Mouse (Mus musculus) embryonic facial prominence, embryonic 11.5 days (tissue): ENCODE measurements around the gene Cyb561a3. TPM values are rescaled to one million over a fixed set of nuclear protein-coding genes. Genes with fewer than 3 reads are reported as not detected.

Experiments used
- ATAC-seq: fragments of 200-750 bp; cut with Nextera tagmentation; replicated peaks from 2 replicates; pipeline ENCODE4 v1.8.0; 2017; ENCODE audit warnings: low read depth; ENCODE audit not compliant: insufficient number of reproducible peaks, low FRiP score, low TSS enrichment
- DNase-seq: peaks from one replicate; pipeline ENCODE4 v3.0.0-alpha.2; 2015; ENCODE audit warnings: low spot score
- H3K27ac ChIP-seq: fragments of 300-500 bp; sonication (generic); replicated peaks from 2 replicates; pipeline ENCODE4 v1.5.1; 2014; ENCODE audit warnings: mild to moderate bottlenecking, low read depth, low read length, control low read depth
- H3K27me3 ChIP-seq: fragments of 300-500 bp; sonication (generic); 2 replicates; pipeline ENCODE4 v1.6.1; 2014; ENCODE audit warnings: mild to moderate bottlenecking, low read length, moderate library complexity, mixed read lengths; ENCODE audit not compliant: control insufficient read depth, insufficient read depth
- H3K36me3 ChIP-seq: fragments of 300-500 bp; sonication (generic); replicated peaks from 2 replicates; pipeline ENCODE4 v1.6.1; 2014; ENCODE audit warnings: low read depth, mild to moderate bottlenecking, low read length, moderate library complexity, mixed read lengths; ENCODE audit not compliant: control insufficient read depth, insufficient read depth
- H3K4me1 ChIP-seq: fragments of 300-500 bp; sonication (generic); 2 replicates; pipeline ENCODE4 v1.6.1; 2014; ENCODE audit warnings: low read length, mixed read lengths; ENCODE audit not compliant: control insufficient read depth, insufficient read depth
- H3K4me2 ChIP-seq: fragments of 300-500 bp; sonication (generic); 2 replicates; pipeline ENCODE4 v1.6.1; 2014; ENCODE audit warnings: low read depth, mild to moderate bottlenecking, control low read depth, low read length, moderate library complexity
- H3K4me3 ChIP-seq: fragments of 300-500 bp; sonication (generic); 2 replicates; pipeline ENCODE4 v1.5.1; 2014; ENCODE audit warnings: low read depth, low read length, control low read depth
- H3K9ac ChIP-seq: fragments of 300-500 bp; sonication (generic); replicated peaks from 2 replicates; pipeline ENCODE4 v1.6.1; 2014; ENCODE audit warnings: mild to moderate bottlenecking, control low read depth, low read length
- H3K9me3 ChIP-seq: fragments of 300-500 bp; sonication (generic); replicated peaks from 2 replicates; pipeline ENCODE4 v1.6.1; 2016; ENCODE audit warnings: mild to moderate bottlenecking, low read length, inconsistent platforms, mixed read lengths; ENCODE audit not compliant: control insufficient read depth
- WGBS: fragments of 180-500 bp; shearing (Covaris S2); extraction: QIAGEN DNeasy Blood & Tissue Kit; methylation state at CpG from one replicate; pipeline ENCODE4 v1.1.7; 2014; 5-methylcytosine and 5-hydroxymethylcytosine counted together
- polyA plus RNA-seq: library from polyadenylated mRNA; unstranded; fragments of >200 nt; fragmentation: Nextera tagmentation; extraction: Ambion mirVana; gene quantifications from 2 replicates; pipeline ENCODE4 v1.2.1, GENCODE M21; 2014

Cyb561a3 gene
- polyA plus RNA-seq, 1 experiment from 2014 or later, result 13.7 TPM

GRCm38 (mm10) chr19:10598188-10598587, 21.2 kb downstream of the Cyb561a3 start:
- WGBS, result 39% methylated on average over 3 of the region's 3 CpGs
- ATAC-seq (no peak), DNase-seq (no peak)
- Histone ChIP-seq H3K27me3 (no peaks in the 10 kb centered on the region), H3K36me3 (peaks cover 2% of the 10 kb centered on the region; the same call in 1 of the 2 replicates), H3K4me2 (no peak overlapping the region), H3K27ac (no peak overlapping the region), H3K4me1 (no peaks in the 10 kb centered on the region), H3K9me3 (no peaks in the 10 kb centered on the region), H3K4me3 (no peak overlapping the region), H3K9ac (no peak overlapping the region)

- no peak overlapping the region for H3K4me2 ChIP-seq
- H3K4me3 ChIP-seq, result no peak overlapping the region
- no peaks in the 10 kb centered on the region for H3K9me3 ChIP-seq
- no peak for ATAC-seq
- WGBS, result 91% methylated on average over 2 of the region's 2 CpGs
- H3K36me3 ChIP-seq, result no peaks in the 10 kb centered on the region
- no peaks in the 10 kb centered on the region for H3K27me3 ChIP-seq
- no peak overlapping the region for H3K27ac ChIP-seq
- H3K9ac ChIP-seq, result no peak overlapping the region
- DNase-seq, result no peak
- H3K4me1 ChIP-seq, result no peaks in the 10 kb centered on the region
Observed at GRCm38 (mm10) chr19:10599648-10600047, 22.7 kb downstream of the Cyb561a3 start.

DNA sequence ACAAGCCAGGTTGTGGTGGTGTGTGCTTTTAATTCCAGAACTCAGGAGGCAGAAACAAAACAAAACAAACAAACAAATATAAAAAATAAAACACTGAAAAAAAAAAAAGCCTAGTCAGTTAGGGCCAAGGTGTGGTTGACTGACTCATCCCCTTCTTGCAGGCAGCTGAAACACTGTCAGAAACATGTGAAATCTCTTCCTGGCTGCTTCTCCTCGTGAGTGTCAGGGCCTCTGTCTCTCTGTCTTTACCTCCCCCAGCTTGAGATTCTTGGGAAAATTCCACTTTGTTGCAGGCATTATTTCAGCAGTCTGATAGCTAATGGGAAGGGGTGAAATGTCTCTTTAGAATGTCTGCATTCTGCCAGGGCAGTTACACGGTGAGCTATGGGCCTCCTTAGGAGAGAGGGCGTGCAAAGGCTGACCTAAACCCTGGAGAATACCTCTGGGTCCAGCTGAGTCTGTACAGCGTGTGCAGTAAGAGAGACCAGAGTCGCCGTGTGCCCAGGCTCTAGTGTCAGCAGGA, 25.3 kb downstream of the Cyb561a3 start:
- Histone ChIP-seq H3K4me1 (peaks cover 4% of the 10 kb centered on the region; the same call in 1 of the 2 replicates), H3K27ac (peak overlapping the region; percentile 83), H3K9ac (peak overlapping the region; percentile 84), H3K27me3 (no peaks in the 10 kb centered on the region), H3K9me3 (no peaks in the 10 kb centered on the region), H3K4me3 (peak overlapping the region; percentile 22; the same call in 1 of the 2 replicates), H3K4me2 (peak overlapping the region; percentile 53), H3K36me3 (no peaks in the 10 kb centered on the region)
- DNase-seq (no peak), ATAC-seq (peak; percentile 40; the same call in 1 of the 2 replicates)
- 5% methylated on average over 6 of the region's 6 CpGs for WGBS

DNA sequence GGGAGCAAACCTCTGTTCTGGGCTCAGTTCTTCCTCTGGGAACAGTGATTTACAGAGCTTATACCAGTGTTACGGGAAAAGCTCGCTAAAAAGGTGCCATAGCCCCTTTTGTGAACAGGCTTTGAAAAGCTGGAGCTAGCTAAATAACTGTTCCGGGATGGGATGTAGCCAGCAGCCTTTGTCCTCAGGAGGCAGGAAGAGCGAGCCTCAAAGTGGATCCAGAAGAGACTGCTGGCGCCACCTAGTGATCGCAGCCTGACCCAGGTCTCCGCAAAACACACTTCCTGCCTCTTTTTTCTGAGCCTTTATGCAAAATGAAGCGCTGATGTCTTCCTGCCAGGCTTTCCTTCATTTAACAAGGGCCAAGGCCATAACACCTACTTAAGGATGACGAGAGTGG, 25.8 kb downstream of the Cyb561a3 start:
- H3K4me3 ChIP-seq, result peak overlapping the region; percentile 22; the same call in 1 of the 2 replicates
- peak overlapping the region; percentile 53 for H3K4me2 ChIP-seq
- H3K9ac ChIP-seq, result peak overlapping the region; percentile 84
- H3K9me3 ChIP-seq, result no peaks in the 10 kb centered on the region
- WGBS, result 2% methylated on average over 9 of the region's 9 CpGs
- DNase-seq (peak; percentile 96), ATAC-seq (peak; percentile 58; the same call in 1 of the 2 replicates)
- H3K36me3 ChIP-seq, result no peaks in the 10 kb centered on the region
- peaks cover 4% of the 10 kb centered on the region; the same call in 1 of the 2 replicates for H3K4me1 ChIP-seq
- peak overlapping the region; percentile 83 for H3K27ac ChIP-seq
- H3K27me3 ChIP-seq, result no peaks in the 10 kb centered on the region

DNA sequence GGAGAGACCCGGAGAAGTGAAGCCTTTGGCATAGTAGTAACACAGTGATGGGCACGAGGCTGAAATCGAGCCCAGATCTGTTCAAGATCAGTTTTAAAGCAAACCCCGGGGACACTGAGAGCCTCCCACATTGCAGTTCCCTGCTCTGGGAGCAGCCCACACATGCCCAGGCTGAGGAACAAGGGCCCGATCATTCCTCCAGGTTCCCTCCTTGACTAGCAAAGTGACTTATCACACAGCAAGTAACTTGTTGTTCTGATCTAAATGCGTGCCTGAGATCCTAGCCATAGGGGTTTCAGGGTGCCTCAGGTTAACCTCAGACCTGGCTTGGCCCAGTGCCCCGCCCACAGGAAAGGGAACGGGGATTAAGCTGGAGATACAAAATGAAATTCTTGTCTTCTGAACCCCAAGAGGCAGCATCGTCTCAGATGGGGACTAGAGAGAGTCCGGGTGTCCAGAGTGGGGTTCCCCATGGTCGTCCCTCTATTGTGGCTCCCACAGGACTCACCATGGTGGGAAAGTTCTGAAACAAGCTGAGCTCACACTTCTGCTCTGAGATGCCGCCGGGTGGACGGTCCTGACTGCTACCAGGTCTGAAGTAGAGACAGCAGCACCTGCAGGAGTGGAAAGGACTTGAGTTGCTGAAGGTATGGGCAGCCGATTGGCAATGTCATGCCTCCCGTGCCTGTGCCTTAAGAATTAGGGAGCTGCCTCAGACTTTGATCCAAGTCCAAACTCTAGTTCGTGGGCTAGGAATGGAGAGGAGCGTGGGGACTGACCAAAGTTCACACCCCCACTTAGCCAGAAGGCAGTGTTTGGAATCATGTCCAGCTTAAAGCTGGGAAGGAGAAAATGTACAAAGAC, 26.9 kb downstream of the Cyb561a3 start:
- H3K27me3 ChIP-seq, result no peaks in the 10 kb centered on the region
- DNase-seq (no peak), ATAC-seq (no peak)
- no peaks in the 10 kb centered on the region for H3K9me3 ChIP-seq
- H3K27ac ChIP-seq, result no peak overlapping the region
- no peak overlapping the region for H3K4me3 ChIP-seq
- peaks cover 4% of the 10 kb centered on the region; the same call in 1 of the 2 replicates for H3K4me1 ChIP-seq
- 87% methylated on average over 18 of the region's 18 CpGs for WGBS
- H3K9ac ChIP-seq, result no peak overlapping the region
- no peaks in the 10 kb centered on the region; the same call in none of the 2 replicates for H3K36me3 ChIP-seq
- no peak overlapping the region for H3K4me2 ChIP-seq

GRCm38 (mm10) chr19:10604534-10604933, 27.6 kb downstream of the Cyb561a3 start:
- 53% methylated on average over 3 of the region's 3 CpGs for WGBS

DNA sequence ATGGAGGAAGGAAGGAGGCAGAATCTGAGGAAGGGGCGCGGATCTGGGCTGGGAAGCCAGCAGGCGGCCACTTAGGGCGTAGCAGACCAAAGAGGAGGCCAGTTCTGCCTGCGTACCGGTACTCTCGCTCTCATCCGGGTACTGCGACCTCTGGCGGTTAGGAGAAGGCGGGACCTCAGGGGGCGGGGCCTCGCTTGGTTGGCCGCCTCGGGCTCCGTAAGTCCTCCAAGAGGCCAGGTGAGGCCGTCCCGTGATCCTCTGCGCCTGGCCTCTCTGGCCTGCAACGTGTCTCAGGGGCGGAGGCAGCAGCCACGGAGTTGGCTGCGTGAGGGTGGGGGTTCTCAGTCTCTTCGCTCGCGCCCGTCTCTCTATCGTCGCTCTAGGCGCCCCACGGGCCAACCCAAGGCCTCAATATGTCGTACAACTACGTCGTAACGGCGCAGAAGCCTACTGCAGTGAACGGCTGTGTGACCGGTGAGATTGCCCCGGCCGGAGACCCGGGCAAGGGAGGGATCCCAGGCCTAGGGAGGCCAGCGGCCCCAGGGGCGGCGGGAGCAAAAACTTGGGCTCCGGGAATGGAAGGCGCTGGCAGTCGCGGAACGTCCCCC, 28.4 kb downstream of the Cyb561a3 start, which contains the start of the genes Ddb1 and Tkfc:
Gene Ddb1, plus strand, starts transcription at position 35 of the 608 bp plus-strand sequence.
Gene Tkfc, minus strand, starts transcription at position 362 of the 608 bp plus-strand sequence.
- Histone ChIP-seq H3K27me3 (no peaks in the 10 kb centered on the region), H3K4me3 (peak within 1 kb of the TSS; percentile 98), H3K4me2 (peak within 1 kb of the TSS; percentile 70), H3K9ac (peak within 1 kb of the TSS; percentile 97), H3K4me1 (peaks cover 4% of the 10 kb centered on the region; the same call in 1 of the 2 replicates), H3K27ac (peak within 1 kb of the TSS; percentile 83), H3K9me3 (no peaks in the 10 kb centered on the region), H3K36me3 (peaks cover 4% of the 10 kb centered on the region)
- WGBS, result under 1% methylated on average over 49 of the region's 49 CpGs
- peak; percentile 100 for DNase-seq
- ATAC-seq, result peak; percentile 95

More at GRCm38 (mm10) chr19:10604534-10604933, 27.6 kb downstream of the Cyb561a3 start:
- no peaks in the 10 kb centered on the region for H3K9me3 ChIP-seq
- DNase-seq, result no peak
- no peak for ATAC-seq
- no peaks in the 10 kb centered on the region for H3K27me3 ChIP-seq
- peak overlapping the region; percentile 69 for H3K4me2 ChIP-seq
- H3K4me1 ChIP-seq, result peaks cover 4% of the 10 kb centered on the region; the same call in 1 of the 2 replicates
- peak overlapping the region; percentile 98 for H3K4me3 ChIP-seq
- H3K36me3 ChIP-seq, result no peaks in the 10 kb centered on the region; the same call in none of the 2 replicates
- H3K9ac ChIP-seq, result peak overlapping the region; percentile 85
- H3K27ac ChIP-seq, result peak overlapping the region; percentile 83
